Mouse (Mus musculus) thymus, adult 2 months (tissue): ENCODE measurements at regions not wholly inside any gene's neighbourhood (a gene's known extent, or its start where the extent isn't known, plus 50 kb on each side); places are given as distances from the start of the nearest gene placed in this dataset.

Experiments used
- CTCF ChIP-seq: fragments of 200-500 bp; IDR thresholded peaks from 2 replicates; pipeline ENCODE4 v1.5.1; 2012; ENCODE audit warnings: mild to moderate bottlenecking, control low read depth, low read length, moderate library complexity, borderline replicate concordance; ENCODE audit not compliant: control insufficient read depth, poor library complexity, insufficient read depth; ENCODE audit errors: extremely low read depth
- POLR2A ChIP-seq: fragments of 200-500 bp; IDR thresholded peaks from 2 replicates; pipeline ENCODE4 v1.6.1; 2012; ENCODE audit warnings: mild to moderate bottlenecking, low read length, control low read depth, moderate library complexity; ENCODE audit not compliant: control insufficient read depth, poor library complexity, insufficient read depth; ENCODE audit errors: extremely low read depth

DNA sequence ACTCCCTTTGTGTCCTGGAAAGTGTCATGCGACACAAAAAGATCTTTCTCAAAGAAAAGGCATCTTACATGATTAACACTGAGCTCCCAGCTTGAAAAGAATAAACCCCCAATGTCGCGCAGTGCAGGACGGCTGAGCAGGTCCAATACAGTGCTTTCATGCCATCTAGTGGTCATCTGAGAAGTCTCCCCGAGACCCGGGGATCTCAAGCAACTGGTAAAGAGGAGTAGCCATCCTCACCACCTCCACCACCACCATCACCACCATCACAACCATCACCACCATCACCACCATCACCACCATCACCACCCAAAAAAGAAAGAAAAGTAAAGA is 430.7 kb upstream of the Ccnh start:
- no peak for TF ChIP-seq CTCF
- TF ChIP-seq POLR2A, result no peak
